Mouse (Mus musculus) forebrain, embryonic 16.5 days (tissue): ENCODE measurements around the gene Ppp5c. TPM values are rescaled to one million over a fixed set of nuclear protein-coding genes. Genes with fewer than 3 reads are reported as not detected.
A peak's percentile ranks its signal among the peaks of the same experiment; 100 is the strongest.

ENCODE experiments used
- ATAC-seq: fragments of 200-750 bp; cut with Nextera tagmentation; 2 replicates; pipeline ENCODE4 v1.8.0; 2017; ENCODE audit warnings: mild to moderate bottlenecking, moderate library complexity
- H3K27ac ChIP-seq: fragments of 300-500 bp; sonication (generic); 2 replicates; pipeline ENCODE4 v1.5.1; 2014; ENCODE audit warnings: low read length, control low read depth
- H3K27me3 ChIP-seq: fragments of 300-500 bp; sonication (generic); replicated peaks from 2 replicates; pipeline ENCODE4 v1.6.1; 2014; ENCODE audit warnings: low read length; ENCODE audit not compliant: control insufficient read depth, insufficient read depth
- H3K36me3 ChIP-seq: fragments of 300-500 bp; sonication (generic); 2 replicates; pipeline ENCODE4 v1.6.1; 2014; ENCODE audit not compliant: control insufficient read depth, insufficient read depth
- H3K4me1 ChIP-seq: fragments of 300-500 bp; sonication (generic); replicated peaks from 2 replicates; pipeline ENCODE4 v1.6.1; 2014; ENCODE audit warnings: low read length; ENCODE audit not compliant: control insufficient read depth, insufficient read depth
- H3K4me2 ChIP-seq: fragments of 300-500 bp; sonication (generic); 2 replicates; pipeline ENCODE4 v1.6.1; 2014; ENCODE audit warnings: mild to moderate bottlenecking, low read length, control low read depth
- H3K4me3 ChIP-seq: fragments of 300-500 bp; sonication (generic); replicated peaks from 2 replicates; pipeline ENCODE4 v1.5.1; 2014; ENCODE audit warnings: mild to moderate bottlenecking, low read length, control low read depth
- H3K9ac ChIP-seq: fragments of 300-500 bp; sonication (generic); replicated peaks from 2 replicates; pipeline ENCODE4 v1.6.1; 2014; ENCODE audit warnings: low read depth, low read length, control low read depth
- H3K9me3 ChIP-seq: fragments of 300-500 bp; sonication (generic); 2 replicates; pipeline ENCODE4 v1.6.1; 2016; ENCODE audit warnings: low read length; ENCODE audit not compliant: control insufficient read depth
- WGBS: fragments of 180-500 bp; shearing (Covaris S2); extraction: QIAGEN DNeasy Blood & Tissue Kit; methylation state at CpG from one replicate; pipeline ENCODE4 v1.1.7; 2014; 5-methylcytosine and 5-hydroxymethylcytosine counted together
- polyA plus RNA-seq: library from polyadenylated mRNA; unstranded; fragments of >200 nt; fragmentation: Nextera tagmentation; extraction: Ambion mirVana; gene quantifications from 2 replicates; pipeline ENCODE4 v1.2.1, GENCODE M21; 2015

Ppp5c gene
- polyA plus RNA-seq, 1 experiment from 2014 or later: 121 TPM

GRCm38 (mm10) chr7:17062389-17062788 lies 34.7 kb upstream of the Ppp5c start, which contains the start of gene Hif3a:
Gene Hif3a (minus strand): TSS chr7:17062427.
- Histone ChIP-seq H3K27ac (no peak within 1 kb of the TSS), H3K4me3 (peak within 1 kb of the TSS; percentile 48), H3K27me3 (no peaks in the 10 kb centered on the region), H3K9me3 (no peaks in the 10 kb centered on the region), H3K9ac (peak within 1 kb of the TSS; percentile 59), H3K36me3 (no peaks in the 10 kb centered on the region), H3K4me2 (peak within 1 kb of the TSS; percentile 65), H3K4me1 (peaks cover 42% of the 10 kb centered on the region)
- peak; percentile 89 for ATAC-seq
- WGBS: 1% methylated on average over 15 of the region's 15 CpGs

- no peaks in the 10 kb centered on the region for H3K27me3 ChIP-seq
- no peaks in the 10 kb centered on the region for H3K9me3 ChIP-seq
- no peak for ATAC-seq
- no peaks in the 10 kb centered on the region for H3K36me3 ChIP-seq
- peak overlapping the region; percentile 35; the same call in 1 of the 2 replicates for H3K9ac ChIP-seq
- peaks cover 54% of the 10 kb centered on the region for H3K4me1 ChIP-seq
- peak overlapping the region; percentile 27 for H3K4me2 ChIP-seq
- WGBS: 61% methylated on average over 21 of the region's 22 CpGs
- H3K4me3 ChIP-seq: no peak overlapping the region; the same call in 1 of the 2 replicates
- H3K27ac ChIP-seq: peak overlapping the region; percentile 37
Observed at GRCm38 (mm10) chr7:17060782-17061605, 33.3 kb upstream of the Ppp5c start.

GRCm38 (mm10) chr7:17060031-17060781 lies 32.5 kb upstream of the Ppp5c start:
- Histone ChIP-seq H3K9me3 (no peaks in the 10 kb centered on the region), H3K9ac (peak overlapping the region; percentile 35; the same call in 1 of the 2 replicates), H3K4me3 (no peak overlapping the region; the same call in 1 of the 2 replicates), H3K4me2 (peak overlapping the region; percentile 27), H3K27me3 (no peaks in the 10 kb centered on the region), H3K27ac (peak overlapping the region; percentile 37), H3K4me1 (peaks cover 58% of the 10 kb centered on the region), H3K36me3 (no peaks in the 10 kb centered on the region)
- ATAC-seq: peak; percentile 28
- WGBS: 11% methylated on average over 9 of the region's 9 CpGs

GRCm38 (mm10) chr7:17059463-17059844 lies 31.7 kb upstream of the Ppp5c start:
- peaks cover 58% of the 10 kb centered on the region for H3K4me1 ChIP-seq
- no peaks in the 10 kb centered on the region for H3K36me3 ChIP-seq
- peak overlapping the region; percentile 24; the same call in 1 of the 2 replicates for H3K27ac ChIP-seq
- ATAC-seq: no peak
- no peak overlapping the region for H3K4me2 ChIP-seq
- H3K9ac ChIP-seq: no peak overlapping the region
- H3K27me3 ChIP-seq: no peaks in the 10 kb centered on the region
- H3K9me3 ChIP-seq: no peaks in the 10 kb centered on the region
- WGBS: 60% methylated on average over 3 of the region's 3 CpGs
- H3K4me3 ChIP-seq: no peak overlapping the region

- 26% methylated on average over 8 of the region's 8 CpGs for WGBS
- H3K9ac ChIP-seq: no peak overlapping the region
- H3K9me3 ChIP-seq: no peaks in the 10 kb centered on the region
- no peaks in the 10 kb centered on the region for H3K36me3 ChIP-seq
- H3K4me2 ChIP-seq: 0 out of 2 replicates have a peak overlapping the region, but pooled peaks have one; percentile 8
- no peak for ATAC-seq
- H3K4me1 ChIP-seq: peaks cover 58% of the 10 kb centered on the region
- H3K27ac ChIP-seq: peak overlapping the region; percentile 66
- H3K27me3 ChIP-seq: no peaks in the 10 kb centered on the region
- no peak overlapping the region for H3K4me3 ChIP-seq
Observed at GRCm38 (mm10) chr7:17058816-17059462, 31.2 kb upstream of the Ppp5c start.

GRCm38 (mm10) chr7:17058071-17058689 lies 30.5 kb upstream of the Ppp5c start:
- H3K27ac ChIP-seq: peak overlapping the region; percentile 66
- H3K9ac ChIP-seq: 0 out of 2 replicates have a peak overlapping the region, but pooled peaks have one; percentile 10
- no peaks in the 10 kb centered on the region for H3K9me3 ChIP-seq
- peak overlapping the region; percentile 7; the same call in 1 of the 2 replicates for H3K4me2 ChIP-seq
- peaks cover 58% of the 10 kb centered on the region for H3K4me1 ChIP-seq
- no peaks in the 10 kb centered on the region for H3K36me3 ChIP-seq
- ATAC-seq: peak; percentile 14
- H3K27me3 ChIP-seq: no peaks in the 10 kb centered on the region
- H3K4me3 ChIP-seq: no peak overlapping the region
- WGBS: 3% methylated on average over 15 of the region's 16 CpGs

- ATAC-seq: peak; percentile 16
- Histone ChIP-seq H3K27me3 (no peaks in the 10 kb centered on the region), H3K4me1 (peaks cover 48% of the 10 kb centered on the region), H3K27ac (peak overlapping the region; percentile 53), H3K9ac (peak overlapping the region; percentile 70), H3K36me3 (no peaks in the 10 kb centered on the region), H3K9me3 (no peaks in the 10 kb centered on the region), H3K4me3 (peak overlapping the region; percentile 59), H3K4me2 (peak overlapping the region; percentile 85)
- WGBS: 29% methylated on average over 14 of the region's 14 CpGs
Observed at GRCm38 (mm10) chr7:17056601-17057523, 29.1 kb upstream of the Ppp5c start.

GRCm38 (mm10) chr7:17056081-17056581 lies 28.4 kb upstream of the Ppp5c start:
- Histone ChIP-seq H3K27me3 (no peaks in the 10 kb centered on the region), H3K9me3 (no peaks in the 10 kb centered on the region), H3K4me3 (peak overlapping the region; percentile 59), H3K4me2 (peak overlapping the region; percentile 85), H3K9ac (peak overlapping the region; percentile 70), H3K36me3 (no peaks in the 10 kb centered on the region), H3K27ac (peak overlapping the region; percentile 53), H3K4me1 (peaks cover 48% of the 10 kb centered on the region)
- ATAC-seq: peak; percentile 87
- WGBS: under 1% methylated on average over 33 of the region's 42 CpGs
